Mouse (Mus musculus): ENCODE measurements at regions not wholly inside any gene's neighbourhood (a gene's known extent, or its start where the extent isn't known, plus 50 kb on each side); places are given as distances from the start of the nearest gene placed in this dataset.

- Histone ChIP-seq H3ac (ENCODE audit: control insufficient read depth, insufficient read length, low read depth) (no peak overlapping the region), H3K27me3 (ENCODE audit: control insufficient read depth, insufficient read depth, insufficient read length) (no peaks in the 10 kb centered on the region), H3K36me3 (ENCODE audit: control insufficient read depth, insufficient read depth) (no peaks in the 10 kb centered on the region), H3K4me3 (ENCODE audit: insufficient read depth, poor library complexity, severe bottlenecking) (no peak overlapping the region), H3K79me3 (ENCODE audit: low read depth) (no peaks in the 10 kb centered on the region), H3K79me2 (ENCODE audit: control insufficient read depth, insufficient read depth) (no peaks in the 10 kb centered on the region)
- TF ChIP-seq MYOD1 (IDR thresholded peaks at IDR 0.05; ENCODE audit: control insufficient read depth, insufficient read length, low read depth) (no peak), USF1 (IDR thresholded peaks at IDR 0.05; ENCODE audit: low read depth) (no peak), MYOG (IDR thresholded peaks at IDR 0.05; ENCODE audit: control insufficient read depth, extremely low read depth, insufficient read length) (no peak), CTCF (IDR thresholded peaks at IDR 0.05; ENCODE audit: control insufficient read depth, insufficient read depth, insufficient read length) (no peak), CEBPB (IDR thresholded peaks at IDR 0.05; ENCODE audit: low read depth) (no peak), MAX (IDR thresholded peaks at IDR 0.05) (no peak), FOSL1 (IDR thresholded peaks at IDR 0.05; ENCODE audit: insufficient read depth, low read length, poor library complexity, severe bottlenecking) (no peak)
Observed at GRCm38 (mm10) chr13:97415927-97416709, 175.2 kb downstream of the Enc1 start.

- H3K79me2 ChIP-seq (ENCODE audit: control insufficient read depth, insufficient read depth) = no peaks in the 10 kb centered on the region
- no peak overlapping the region for H3ac ChIP-seq (ENCODE audit: control insufficient read depth, insufficient read length, low read depth)
- H3K36me3 ChIP-seq (ENCODE audit: control insufficient read depth, insufficient read depth) = no peaks in the 10 kb centered on the region
- no peaks in the 10 kb centered on the region for H3K79me3 ChIP-seq (ENCODE audit: low read depth)
- no peak for TF ChIP-seq MAX (IDR thresholded peaks at IDR 0.05)
- H3K4me3 ChIP-seq (ENCODE audit: insufficient read depth, poor library complexity, severe bottlenecking) = no peak overlapping the region
- no peaks in the 10 kb centered on the region for H3K27me3 ChIP-seq (ENCODE audit: control insufficient read depth, insufficient read depth, insufficient read length)
Observed at GRCm38 (mm10) chr13:97415381-97415780, 174.5 kb downstream of the Enc1 start.

GRCm38 (mm10) chr13:97412151-97412550 is 171.2 kb downstream of the Enc1 start:
- no peaks in the 10 kb centered on the region for H3K79me2 ChIP-seq (ENCODE audit: control insufficient read depth, insufficient read depth)
- H3K27me3 ChIP-seq (ENCODE audit: control insufficient read depth, insufficient read depth, insufficient read length) = no peaks in the 10 kb centered on the region
- H3K4me3 ChIP-seq (ENCODE audit: insufficient read depth, poor library complexity, severe bottlenecking) = no peak overlapping the region
- H3K36me3 ChIP-seq (ENCODE audit: control insufficient read depth, insufficient read depth) = no peaks in the 10 kb centered on the region
- H3K79me3 ChIP-seq (ENCODE audit: low read depth) = no peaks in the 10 kb centered on the region
- no peak overlapping the region for H3ac ChIP-seq (ENCODE audit: control insufficient read depth, insufficient read length, low read depth)
- TF ChIP-seq FOSL1 (IDR thresholded peaks at IDR 0.05; ENCODE audit: insufficient read depth, low read length, poor library complexity, severe bottlenecking) (no peak), CTCF (IDR thresholded peaks at IDR 0.05; ENCODE audit: control insufficient read depth, insufficient read depth, insufficient read length) (no peak), CEBPB (IDR thresholded peaks at IDR 0.05; ENCODE audit: low read depth) (no peak), MYOD1 (IDR thresholded peaks at IDR 0.05; ENCODE audit: control insufficient read depth, insufficient read length, low read depth) (no peak), USF1 (IDR thresholded peaks at IDR 0.05; ENCODE audit: low read depth) (no peak), MAX (IDR thresholded peaks at IDR 0.05) (no peak), MYOG (IDR thresholded peaks at IDR 0.05; ENCODE audit: control insufficient read depth, extremely low read depth, insufficient read length) (no peak)

- no peaks in the 10 kb centered on the region for H3K36me3 ChIP-seq (ENCODE audit: control insufficient read depth, insufficient read depth)
- H3K79me2 ChIP-seq (ENCODE audit: control insufficient read depth, insufficient read depth) = no peaks in the 10 kb centered on the region
- no peak overlapping the region for H3ac ChIP-seq (ENCODE audit: control insufficient read depth, insufficient read length, low read depth)
- no peaks in the 10 kb centered on the region for H3K27me3 ChIP-seq (ENCODE audit: control insufficient read depth, insufficient read depth, insufficient read length)
- TF ChIP-seq CEBPB (IDR thresholded peaks at IDR 0.05; ENCODE audit: low read depth) (no peak), USF1 (IDR thresholded peaks at IDR 0.05; ENCODE audit: low read depth) (no peak), CTCF (IDR thresholded peaks at IDR 0.05; ENCODE audit: control insufficient read depth, insufficient read depth, insufficient read length) (no peak), FOSL1 (IDR thresholded peaks at IDR 0.05; ENCODE audit: insufficient read depth, low read length, poor library complexity, severe bottlenecking) (no peak), MAX (IDR thresholded peaks at IDR 0.05) (no peak), MYOD1 (IDR thresholded peaks at IDR 0.05; ENCODE audit: control insufficient read depth, insufficient read length, low read depth) (no peak), MYOG (IDR thresholded peaks at IDR 0.05; ENCODE audit: control insufficient read depth, extremely low read depth, insufficient read length) (no peak)
- H3K4me3 ChIP-seq (ENCODE audit: insufficient read depth, poor library complexity, severe bottlenecking) = no peak overlapping the region
- no peaks in the 10 kb centered on the region for H3K79me3 ChIP-seq (ENCODE audit: low read depth)
Observed at GRCm38 (mm10) chr13:97410550-97411201, 169.8 kb downstream of the Enc1 start.

- H3ac ChIP-seq (ENCODE audit: control insufficient read depth, insufficient read length, low read depth) = no peak overlapping the region
Observed at GRCm38 (mm10) chr13:97409891-97410525, 169.1 kb downstream of the Enc1 start.

More at GRCm38 (mm10) chr13:97409891-97410525, 169.1 kb downstream of the Enc1 start:
- Histone ChIP-seq H3K4me3 (ENCODE audit: insufficient read depth, poor library complexity, severe bottlenecking) (no peak overlapping the region), H3K27me3 (ENCODE audit: control insufficient read depth, insufficient read depth, insufficient read length) (no peaks in the 10 kb centered on the region), H3K79me3 (ENCODE audit: low read depth) (no peaks in the 10 kb centered on the region), H3K36me3 (ENCODE audit: control insufficient read depth, insufficient read depth) (no peaks in the 10 kb centered on the region), H3K79me2 (ENCODE audit: control insufficient read depth, insufficient read depth) (no peaks in the 10 kb centered on the region)
- no peak for TF ChIP-seq CEBPB (IDR thresholded peaks at IDR 0.05; ENCODE audit: low read depth)
- no peak for TF ChIP-seq MYOD1 (IDR thresholded peaks at IDR 0.05; ENCODE audit: control insufficient read depth, insufficient read length, low read depth)
- TF ChIP-seq USF1 (IDR thresholded peaks at IDR 0.05; ENCODE audit: low read depth) = no peak
- TF ChIP-seq CTCF (IDR thresholded peaks at IDR 0.05; ENCODE audit: control insufficient read depth, insufficient read depth, insufficient read length) = no peak
- TF ChIP-seq FOSL1 (IDR thresholded peaks at IDR 0.05; ENCODE audit: insufficient read depth, low read length, poor library complexity, severe bottlenecking) = no peak
- no peak for TF ChIP-seq MAX (IDR thresholded peaks at IDR 0.05)

Measured in C2C12 (cell line).